Mouse (Mus musculus): ENCODE results near the gene Ube3c. TPM values are rescaled to one million over a fixed set of nuclear protein-coding genes. Genes with fewer than 3 reads are reported as not detected.
A peak's percentile ranks its signal among the peaks of the same experiment; 100 is the strongest.
"Not testable (repeated sequence)": the region's sequence is repeated elsewhere in the genome, so short reads cannot be mapped to it uniquely, and the experiment has no call there.

Gene Ube3c
- 36.3 and 39.4 TPM in 2 replicates for polyA plus RNA-seq (2014; fragmentation: Nextera tagmentation; extraction: Ambion mirVana)

GRCm38 (mm10) chr5:29568848-29569377, at the start of gene Ube3c:
Ube3c (plus strand) TSS chr5:29569242.
- Histone ChIP-seq H3K4me1 (ENCODE audit: control insufficient read depth, insufficient read depth, low read length) (peaks cover 7% of the 10 kb centered on the region), H3K27me3 (replicated peaks; ENCODE audit: control insufficient read depth, insufficient read depth, low read length) (no peaks in the 10 kb centered on the region), H3K27ac (replicated peaks; ENCODE audit: low read depth, low read length) (peak within 1 kb of the TSS; percentile 93), H3K4me2 (ENCODE audit: low read depth, low read length) (peak within 1 kb of the TSS; percentile 96), H3K9me3 (ENCODE audit: control insufficient read depth, low read length) (no peaks in the 10 kb centered on the region), H3K4me3 (ENCODE audit: low read depth, low read length) (peak within 1 kb of the TSS; percentile 80), H3K9ac (ENCODE audit: low read depth, low read length) (peak within 1 kb of the TSS; percentile 76), H3K36me3 (ENCODE audit: control insufficient read depth, insufficient read depth, low read length) (peaks cover 13% of the 10 kb centered on the region)
- peak; percentile 98 for ATAC-seq (ENCODE audit: low read depth)
- peak; percentile 99 for DNase-seq (ENCODE audit: low spot score)
- under 1% methylated on average over 41 of the region's 72 CpGs for WGBS

- 73% methylated on average over 5 of the region's 5 CpGs for WGBS
- no peak overlapping the region for H3K9ac ChIP-seq (ENCODE audit: low read depth, low read length)
- ATAC-seq (ENCODE audit: low read depth) (no peak), DNase-seq (ENCODE audit: low spot score) (no peak)
- no peak overlapping the region for H3K27ac ChIP-seq (replicated peaks; ENCODE audit: low read depth, low read length)
- H3K36me3 ChIP-seq (ENCODE audit: control insufficient read depth, insufficient read depth, low read length): no peaks in the 10 kb centered on the region
- H3K27me3 ChIP-seq (replicated peaks; ENCODE audit: control insufficient read depth, insufficient read depth, low read length): no peaks in the 10 kb centered on the region
- H3K4me1 ChIP-seq (ENCODE audit: control insufficient read depth, insufficient read depth, low read length): no peaks in the 10 kb centered on the region
- H3K4me2 ChIP-seq (ENCODE audit: low read depth, low read length): no peak overlapping the region
- no peaks in the 10 kb centered on the region for H3K9me3 ChIP-seq (ENCODE audit: control insufficient read depth, low read length)
- H3K4me3 ChIP-seq (ENCODE audit: low read depth, low read length): no peak overlapping the region
Observed at GRCm38 (mm10) chr5:29560111-29560510, 8.9 kb upstream of the Ube3c start.

GRCm38 (mm10) chr5:29560667-29561066, 8.4 kb upstream of the Ube3c start:
- 88% methylated on average over 2 of the region's 2 CpGs for WGBS
- ATAC-seq (ENCODE audit: low read depth) (no peak), DNase-seq (ENCODE audit: low spot score) (no peak)

GRCm38 (mm10) chr5:29569378-29570280, 587 bp downstream of the Ube3c start:
- Histone ChIP-seq H3K4me3 (ENCODE audit: low read depth, low read length) (peak overlapping the region; percentile 80), H3K27me3 (replicated peaks; ENCODE audit: control insufficient read depth, insufficient read depth, low read length) (no peaks in the 10 kb centered on the region), H3K9me3 (ENCODE audit: control insufficient read depth, low read length) (no peaks in the 10 kb centered on the region), H3K9ac (ENCODE audit: low read depth, low read length) (peak overlapping the region; percentile 76), H3K4me2 (ENCODE audit: low read depth, low read length) (peak overlapping the region; percentile 96), H3K36me3 (ENCODE audit: control insufficient read depth, insufficient read depth, low read length) (peaks cover 13% of the 10 kb centered on the region), H3K27ac (replicated peaks; ENCODE audit: low read depth, low read length) (peak overlapping the region; percentile 93), H3K4me1 (ENCODE audit: control insufficient read depth, insufficient read depth, low read length) (peaks cover 7% of the 10 kb centered on the region)
- ATAC-seq (ENCODE audit: low read depth): peak; percentile 54
- 6% methylated on average over 28 of the region's 67 CpGs for WGBS
- peak; percentile 62 for DNase-seq (ENCODE audit: low spot score)

More at GRCm38 (mm10) chr5:29560667-29561066, 8.4 kb upstream of the Ube3c start:
- no peaks in the 10 kb centered on the region for H3K27me3 ChIP-seq (replicated peaks; ENCODE audit: control insufficient read depth, insufficient read depth, low read length)
- H3K4me2 ChIP-seq (ENCODE audit: low read depth, low read length): no peak overlapping the region
- H3K36me3 ChIP-seq (ENCODE audit: control insufficient read depth, insufficient read depth, low read length): no peaks in the 10 kb centered on the region
- no peaks in the 10 kb centered on the region for H3K9me3 ChIP-seq (ENCODE audit: control insufficient read depth, low read length)
- no peak overlapping the region for H3K27ac ChIP-seq (replicated peaks; ENCODE audit: low read depth, low read length)
- no peak overlapping the region for H3K9ac ChIP-seq (ENCODE audit: low read depth, low read length)
- H3K4me1 ChIP-seq (ENCODE audit: control insufficient read depth, insufficient read depth, low read length): no peaks in the 10 kb centered on the region
- H3K4me3 ChIP-seq (ENCODE audit: low read depth, low read length): no peak overlapping the region

GRCm38 (mm10) chr5:29574286-29574685, 5.2 kb downstream of the Ube3c start:
- H3K4me1 ChIP-seq (ENCODE audit: control insufficient read depth, insufficient read depth, low read length); H3K9ac ChIP-seq (ENCODE audit: low read depth, low read length); H3K4me3 ChIP-seq (ENCODE audit: low read depth, low read length); H3K27ac ChIP-seq (replicated peaks; ENCODE audit: low read depth, low read length); DNase-seq (ENCODE audit: low spot score); ATAC-seq (ENCODE audit: low read depth); H3K4me2 ChIP-seq (ENCODE audit: low read depth, low read length); H3K27me3 ChIP-seq (replicated peaks; ENCODE audit: control insufficient read depth, insufficient read depth, low read length); H3K9me3 ChIP-seq (ENCODE audit: control insufficient read depth, low read length): not testable (repeated sequence)
- WGBS: 89% methylated on average over 11 of the region's 11 CpGs
- peaks cover 13% of the 10 kb centered on the region for H3K36me3 ChIP-seq (ENCODE audit: control insufficient read depth, insufficient read depth, low read length)

- Histone ChIP-seq H3K9ac (ENCODE audit: low read depth, low read length) (no peak overlapping the region), H3K27me3 (replicated peaks; ENCODE audit: control insufficient read depth, insufficient read depth, low read length) (no peaks in the 10 kb centered on the region), H3K27ac (replicated peaks; ENCODE audit: low read depth, low read length) (no peak overlapping the region), H3K4me3 (ENCODE audit: low read depth, low read length) (no peak overlapping the region), H3K36me3 (ENCODE audit: control insufficient read depth, insufficient read depth, low read length) (peaks cover 13% of the 10 kb centered on the region), H3K4me1 (ENCODE audit: control insufficient read depth, insufficient read depth, low read length) (peaks cover 7% of the 10 kb centered on the region), H3K9me3 (ENCODE audit: control insufficient read depth, low read length) (no peaks in the 10 kb centered on the region), H3K4me2 (ENCODE audit: low read depth, low read length) (no peak overlapping the region)
- WGBS: 55% methylated on average over 2 of the region's 2 CpGs
- no peak for ATAC-seq (ENCODE audit: low read depth)
- peak; percentile 1 for DNase-seq (ENCODE audit: low spot score)
Observed at GRCm38 (mm10) chr5:29575085-29575484, 6.0 kb downstream of the Ube3c start.

- no peaks in the 10 kb centered on the region for H3K36me3 ChIP-seq (ENCODE audit: control insufficient read depth, insufficient read depth, low read length)
- H3K4me2 ChIP-seq (ENCODE audit: low read depth, low read length): no peak overlapping the region
- H3K9me3 ChIP-seq (ENCODE audit: control insufficient read depth, low read length): no peaks in the 10 kb centered on the region
- H3K4me3 ChIP-seq (ENCODE audit: low read depth, low read length): no peak overlapping the region
- H3K27me3 ChIP-seq (replicated peaks; ENCODE audit: control insufficient read depth, insufficient read depth, low read length): no peaks in the 10 kb centered on the region
- DNase-seq (ENCODE audit: low spot score) (no peak), ATAC-seq (ENCODE audit: low read depth) (no peak)
- no peak overlapping the region for H3K27ac ChIP-seq (replicated peaks; ENCODE audit: low read depth, low read length)
- H3K9ac ChIP-seq (ENCODE audit: low read depth, low read length): no peak overlapping the region
- WGBS: 83% methylated on average over 4 of the region's 4 CpGs
- H3K4me1 ChIP-seq (ENCODE audit: control insufficient read depth, insufficient read depth, low read length): no peaks in the 10 kb centered on the region
Observed at GRCm38 (mm10) chr5:29577795-29578631, 9.0 kb downstream of the Ube3c start.

GRCm38 (mm10) chr5:29583880-29584595, 15.0 kb downstream of the Ube3c start:
- no peak overlapping the region for H3K9ac ChIP-seq (ENCODE audit: low read depth, low read length)
- H3K4me2 ChIP-seq (ENCODE audit: low read depth, low read length): no peak overlapping the region
- no peaks in the 10 kb centered on the region for H3K9me3 ChIP-seq (ENCODE audit: control insufficient read depth, low read length)
- DNase-seq (ENCODE audit: low spot score) (peak; percentile 41), ATAC-seq (ENCODE audit: low read depth) (no peak)
- no peaks in the 10 kb centered on the region for H3K27me3 ChIP-seq (replicated peaks; ENCODE audit: control insufficient read depth, insufficient read depth, low read length)
- no peak overlapping the region for H3K4me3 ChIP-seq (ENCODE audit: low read depth, low read length)
- no peak overlapping the region for H3K27ac ChIP-seq (replicated peaks; ENCODE audit: low read depth, low read length)
- 80% methylated on average over 2 of the region's 2 CpGs for WGBS
- peaks cover 4% of the 10 kb centered on the region; the same call in 1 of the 2 replicates for H3K36me3 ChIP-seq (ENCODE audit: control insufficient read depth, insufficient read depth, low read length)
- no peaks in the 10 kb centered on the region for H3K4me1 ChIP-seq (ENCODE audit: control insufficient read depth, insufficient read depth, low read length)

Measured in embryonic facial prominence, embryonic 14.5 days (tissue).